Mouse (Mus musculus) neural tube, embryonic 14.5 days (tissue): ENCODE measurements at regions not wholly inside any gene's neighbourhood (a gene's known extent, or its start where the extent isn't known, plus 50 kb on each side); places are given as distances from the start of the nearest gene placed in this dataset.

Experiments
- ATAC-seq: fragments of 200-750 bp; cut with Nextera tagmentation; 2 replicates; pipeline ENCODE4 v1.8.0; 2017; ENCODE audit warnings: low read depth, mild to moderate bottlenecking, moderate TSS enrichment, moderate library complexity
- H3K27ac ChIP-seq: fragments of 300-500 bp; sonication (generic); 2 replicates; pipeline ENCODE4 v1.5.1; 2014; ENCODE audit warnings: low read depth, mild to moderate bottlenecking, control low read depth, low read length, moderate library complexity, mixed read lengths
- H3K27me3 ChIP-seq: fragments of 300-500 bp; sonication (generic); 2 replicates; pipeline ENCODE4 v1.6.1; 2014; ENCODE audit warnings: low read length; ENCODE audit not compliant: control insufficient read depth, insufficient read depth
- H3K36me3 ChIP-seq: fragments of 300-500 bp; sonication (generic); 2 replicates; pipeline ENCODE4 v1.6.1; 2014; ENCODE audit warnings: low read length, mixed read lengths; ENCODE audit not compliant: control insufficient read depth, insufficient read depth
- H3K4me1 ChIP-seq: fragments of 300-500 bp; sonication (generic); 2 replicates; pipeline ENCODE4 v1.6.1; 2014; ENCODE audit warnings: low read length; ENCODE audit not compliant: control insufficient read depth, insufficient read depth
- H3K4me2 ChIP-seq: fragments of 300-500 bp; sonication (generic); 2 replicates; pipeline ENCODE4 v1.6.1; 2014; ENCODE audit warnings: mild to moderate bottlenecking, low read depth, low read length, control low read depth
- H3K4me3 ChIP-seq: fragments of 300-500 bp; sonication (generic); 2 replicates; pipeline ENCODE4 v1.5.1; 2014; ENCODE audit warnings: low read depth, low read length, control low read depth, mixed read lengths
- H3K9ac ChIP-seq: fragments of 300-500 bp; sonication (generic); replicated peaks from 2 replicates; pipeline ENCODE4 v1.6.1; 2014; ENCODE audit warnings: low read depth, mild to moderate bottlenecking, control low read depth, low read length, mixed read lengths
- H3K9me3 ChIP-seq: fragments of 300-500 bp; sonication (generic); 2 replicates; pipeline ENCODE4 v1.6.1; 2016; ENCODE audit warnings: low read length; ENCODE audit not compliant: control insufficient read depth
- WGBS: fragments of 180-500 bp; shearing (Covaris S2); extraction: QIAGEN DNeasy Blood & Tissue Kit; methylation state at CpG from one replicate; pipeline ENCODE4 v1.1.7; 2014; 5-methylcytosine and 5-hydroxymethylcytosine counted together

- Histone ChIP-seq H3K27ac (no peak overlapping the region), H3K9me3 (no peaks in the 10 kb centered on the region), H3K9ac (no peak overlapping the region), H3K4me2 (no peak overlapping the region), H3K4me1 (no peaks in the 10 kb centered on the region), H3K27me3 (no peaks in the 10 kb centered on the region), H3K36me3 (no peaks in the 10 kb centered on the region), H3K4me3 (no peak overlapping the region)
- no peak for ATAC-seq
- 78% methylated on average over 3 of the region's 3 CpGs for WGBS
Measured at GRCm38 (mm10) chr9:100022035-100022434, 146.1 kb upstream of the Sox14 start.

GRCm38 (mm10) chr9:99995204-99995603, 119.2 kb upstream of the Sox14 start:
- ATAC-seq, result no peak
- Histone ChIP-seq H3K9me3 (no peaks in the 10 kb centered on the region), H3K27ac (no peak overlapping the region), H3K4me3 (no peak overlapping the region), H3K9ac (no peak overlapping the region), H3K4me1 (peaks cover 9% of the 10 kb centered on the region), H3K36me3 (no peaks in the 10 kb centered on the region), H3K27me3 (no peaks in the 10 kb centered on the region), H3K4me2 (no peak overlapping the region; the same call in 1 of the 2 replicates)
- whole genome bisulfite sequencing, result 34% methylated on average over 8 of the region's 8 CpGs

- Histone ChIP-seq H3K4me1 (peaks cover 9% of the 10 kb centered on the region), H3K4me3 (peak overlapping the region; percentile 24), H3K27me3 (no peaks in the 10 kb centered on the region), H3K9me3 (no peaks in the 10 kb centered on the region), H3K9ac (peak overlapping the region; percentile 28; the same call in 1 of the 2 replicates), H3K27ac (no peak overlapping the region), H3K36me3 (no peaks in the 10 kb centered on the region), H3K4me2 (peak overlapping the region; percentile 52)
- peak; percentile 54; the same call in 1 of the 2 replicates for ATAC-seq
- WGBS, result 1% methylated on average over 30 of the region's 30 CpGs
Measured at GRCm38 (mm10) chr9:99994285-99995144, 118.5 kb upstream of the Sox14 start.

GRCm38 (mm10) chr9:99987376-99987775, 111.4 kb upstream of the Sox14 start:
- Histone ChIP-seq H3K9ac (no peak overlapping the region), H3K27me3 (no peaks in the 10 kb centered on the region), H3K4me1 (no peaks in the 10 kb centered on the region), H3K4me2 (no peak overlapping the region), H3K4me3 (no peak overlapping the region), H3K36me3 (no peaks in the 10 kb centered on the region), H3K27ac (no peak overlapping the region), H3K9me3 (no peaks in the 10 kb centered on the region)
- no peak for ATAC-seq
- 10% methylated on average over 1 of the region's 1 CpGs for WGBS

- no peaks in the 10 kb centered on the region for H3K36me3 ChIP-seq
- H3K4me3 ChIP-seq, result no peak overlapping the region
- WGBS, result 93% methylated on average over 1 of the region's 1 CpGs
- no peak overlapping the region for H3K4me2 ChIP-seq
- no peak overlapping the region for H3K27ac ChIP-seq
- H3K9me3 ChIP-seq, result no peaks in the 10 kb centered on the region
- no peaks in the 10 kb centered on the region for H3K4me1 ChIP-seq
- ATAC-seq, result no peak
- H3K9ac ChIP-seq, result no peak overlapping the region
- no peaks in the 10 kb centered on the region for H3K27me3 ChIP-seq
Measured at GRCm38 (mm10) chr9:99980734-99981133, 104.8 kb upstream of the Sox14 start.

GRCm38 (mm10) chr9:99961561-99961960, 85.6 kb upstream of the Sox14 start:
- no peak overlapping the region for H3K9ac ChIP-seq
- no peak overlapping the region for H3K4me3 ChIP-seq
- no peak overlapping the region for H3K27ac ChIP-seq
- no peaks in the 10 kb centered on the region for H3K9me3 ChIP-seq
- ATAC-seq, result no peak
- H3K27me3 ChIP-seq, result no peaks in the 10 kb centered on the region
- H3K4me2 ChIP-seq, result no peak overlapping the region
- no peaks in the 10 kb centered on the region for H3K4me1 ChIP-seq
- no peaks in the 10 kb centered on the region for H3K36me3 ChIP-seq

- Histone ChIP-seq H3K9me3 (no peaks in the 10 kb centered on the region; the same call in 1 of the 2 replicates), H3K4me3 (no peak overlapping the region), H3K27me3 (no peaks in the 10 kb centered on the region), H3K4me2 (peak overlapping the region; percentile 39), H3K27ac (0 out of 2 replicates have a peak overlapping the region, but pooled peaks have one; percentile 7), H3K9ac (no peak overlapping the region), H3K4me1 (0 out of 2 replicates have a peak, but pooled peaks cover 3% of the 10 kb centered on the region), H3K36me3 (no peaks in the 10 kb centered on the region)
- WGBS, result 14% methylated on average over 10 of the region's 10 CpGs
- ATAC-seq, result peak; percentile 66
Measured at GRCm38 (mm10) chr9:99954720-99955119, 78.8 kb upstream of the Sox14 start.

GRCm38 (mm10) chr9:99954038-99954618, 78.2 kb upstream of the Sox14 start:
- no peak overlapping the region for H3K27ac ChIP-seq
- no peak overlapping the region for H3K9ac ChIP-seq
- WGBS, result 19% methylated on average over 6 of the region's 6 CpGs
- 0 out of 2 replicates have a peak, but pooled peaks cover 3% of the 10 kb centered on the region for H3K4me1 ChIP-seq
- H3K27me3 ChIP-seq, result no peaks in the 10 kb centered on the region
- H3K9me3 ChIP-seq, result no peaks in the 10 kb centered on the region; the same call in 1 of the 2 replicates
- no peaks in the 10 kb centered on the region for H3K36me3 ChIP-seq
- no peak overlapping the region for H3K4me3 ChIP-seq
- H3K4me2 ChIP-seq, result 0 out of 2 replicates have a peak overlapping the region, but pooled peaks have one; percentile 39
- no peak; the same call in 1 of the 2 replicates for ATAC-seq
